Mouse (Mus musculus) cerebellum, adult 2 months (tissue): ENCODE data around the gene Parvb.

Source experiments
- CTCF ChIP-seq: fragments of 200-500 bp; IDR thresholded peaks from 2 replicates; pipeline ENCODE4 v1.5.1; 2011; ENCODE audit warnings: low read depth, mild to moderate bottlenecking, control low read depth, low read length, moderate library complexity, borderline replicate concordance; ENCODE audit not compliant: insufficient read depth
- POLR2A ChIP-seq: fragments of 200-500 bp; IDR thresholded peaks from 2 replicates; pipeline ENCODE4 v1.6.1; 2011; ENCODE audit warnings: low read length, control low read depth, borderline replicate concordance; ENCODE audit not compliant: insufficient read depth

- TF ChIP-seq CTCF (no peak), POLR2A (no peak)
Observed at GRCm38 (mm10) chr15:84278091-84278490, 46.2 kb downstream of the Parvb start.
